Mouse (Mus musculus): ENCODE measurements around the gene Gm5930.
"Not testable (repeated sequence)": the region's sequence is repeated elsewhere in the genome, so short reads cannot be mapped to it uniquely, and the experiment has no call there.

The Gm5930 gene

DNA sequence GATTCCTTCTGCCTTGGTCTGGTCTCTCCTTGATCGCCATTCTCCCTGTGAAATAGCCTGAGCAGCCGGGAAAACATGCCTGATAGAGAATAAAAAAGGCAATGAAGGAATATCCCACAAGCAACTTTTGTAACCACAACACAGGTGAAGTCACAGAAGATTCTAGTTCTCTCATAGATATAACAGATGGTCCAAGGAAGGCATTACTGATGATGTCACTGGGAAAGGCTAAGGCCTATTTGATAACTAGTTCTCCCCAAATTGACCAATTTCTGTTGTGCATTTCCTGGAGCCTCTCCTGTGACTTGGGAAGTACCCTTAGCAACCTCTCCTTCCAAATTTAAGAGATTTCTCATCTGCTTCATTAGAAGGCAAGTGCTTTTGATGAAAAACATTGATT is at the start of gene Gm5930:
Gm5930 (minus strand) TSS at position 101 of the 400 bp plus-strand sequence.
- not testable (repeated sequence) for DNase-seq

DNA sequence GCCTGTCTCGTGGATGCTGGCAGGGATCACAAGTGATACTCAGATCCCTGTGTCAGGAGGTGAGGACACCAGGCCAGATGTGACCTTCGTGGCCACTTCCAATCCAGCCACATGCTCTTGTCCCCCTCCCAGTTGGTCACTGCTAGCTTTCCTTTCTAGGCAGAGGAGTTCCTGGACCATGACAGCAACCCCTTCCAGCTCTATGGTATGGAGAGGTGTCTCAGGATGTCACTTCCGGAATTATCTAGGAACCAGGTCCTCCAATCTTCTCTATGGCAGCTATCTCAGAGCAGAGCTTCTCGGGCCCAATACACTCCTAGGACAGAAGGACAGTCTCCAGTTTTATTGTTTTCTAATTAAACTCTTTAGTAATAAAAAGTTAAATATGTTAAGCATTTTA is 45.8 kb upstream of the Gm5930 start:
- not testable (repeated sequence) for DNase-seq

DNA sequence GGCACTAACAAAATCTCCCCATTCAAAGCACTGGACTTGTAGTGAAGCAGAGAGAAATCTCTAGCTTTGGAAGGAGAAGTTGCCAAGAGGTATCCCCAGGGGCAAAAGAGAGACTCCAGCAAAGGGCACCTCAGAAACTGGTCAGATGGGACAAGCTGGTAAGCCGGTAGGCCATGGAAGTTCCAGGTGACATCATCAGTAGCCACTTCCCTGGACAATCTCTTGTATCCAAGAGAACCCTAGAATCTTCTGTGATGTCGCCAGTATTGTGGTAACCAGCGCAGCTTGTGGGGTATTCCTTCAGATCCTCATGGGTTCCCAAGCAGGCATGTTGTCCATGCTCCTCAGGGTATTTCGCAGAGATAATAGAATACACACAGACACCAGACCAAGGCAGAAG is 26.7 kb upstream of the Gm5930 start, which contains the start of gene Gm8229:
Gm8229 (plus strand) TSS at position 301 of the 400 bp plus-strand sequence.
- DNase-seq = not testable (repeated sequence)

DNA sequence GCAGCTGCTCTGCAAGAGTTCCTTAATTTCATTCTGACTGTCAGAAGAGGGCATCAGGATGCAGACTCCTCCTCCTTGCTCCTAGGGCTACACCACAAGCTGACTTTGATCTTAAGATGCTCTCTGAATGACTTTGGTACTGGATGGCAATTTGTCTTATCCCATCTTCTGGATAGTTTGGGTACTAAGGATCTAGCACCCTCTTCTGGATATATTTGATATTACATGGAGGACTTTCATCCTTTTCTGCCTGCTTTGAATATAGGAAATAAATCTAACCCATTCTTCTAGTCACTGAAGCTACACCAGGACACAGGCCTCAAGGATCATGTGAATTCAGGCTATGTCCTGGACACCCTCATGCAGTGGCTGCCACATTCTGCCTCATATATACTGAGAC is 23.9 kb upstream of the Gm5930 start:
- not testable (repeated sequence) for DNase-seq

DNA sequence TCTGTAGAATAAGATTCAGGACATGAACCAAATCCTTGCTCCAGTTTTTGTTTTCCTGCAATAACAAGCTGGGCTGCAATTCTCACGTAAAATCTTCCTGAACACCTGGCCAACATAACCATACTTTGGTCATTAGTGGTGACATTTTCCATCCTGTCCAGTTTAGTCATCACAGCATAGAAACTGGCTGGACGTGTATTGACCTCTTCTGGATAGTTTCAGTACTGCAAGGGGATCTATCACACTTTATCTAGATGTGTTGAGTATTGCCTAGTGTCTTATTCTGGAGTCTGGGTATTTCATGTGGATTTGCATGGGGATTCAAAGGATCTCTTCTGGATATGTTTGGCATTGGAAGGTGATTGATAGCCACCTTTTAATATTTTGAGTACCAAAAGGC is 23.0 kb upstream of the Gm5930 start:
- DNase-seq = not testable (repeated sequence)

DNA sequence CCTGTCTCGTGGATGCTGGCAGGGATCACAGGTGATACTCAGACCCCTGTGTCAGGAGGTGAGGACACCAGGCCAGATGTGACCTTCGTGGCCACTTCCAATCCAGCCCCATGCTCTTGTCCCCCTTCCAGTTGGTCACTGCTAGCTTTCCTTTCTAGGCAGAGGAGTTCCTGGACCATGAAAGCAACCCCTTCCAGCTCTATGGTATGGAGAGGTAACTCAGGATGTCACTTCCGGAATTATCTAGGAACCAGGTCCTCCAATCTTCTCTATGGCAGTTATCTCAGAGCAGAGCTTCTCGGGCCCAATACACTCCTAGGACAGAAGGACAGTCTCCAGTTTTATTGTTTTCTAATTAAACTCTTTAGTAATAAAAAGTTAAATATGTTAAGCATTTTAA is 26.3 kb downstream of the Gm5930 start:
- not testable (repeated sequence) for DNase-seq

DNA sequence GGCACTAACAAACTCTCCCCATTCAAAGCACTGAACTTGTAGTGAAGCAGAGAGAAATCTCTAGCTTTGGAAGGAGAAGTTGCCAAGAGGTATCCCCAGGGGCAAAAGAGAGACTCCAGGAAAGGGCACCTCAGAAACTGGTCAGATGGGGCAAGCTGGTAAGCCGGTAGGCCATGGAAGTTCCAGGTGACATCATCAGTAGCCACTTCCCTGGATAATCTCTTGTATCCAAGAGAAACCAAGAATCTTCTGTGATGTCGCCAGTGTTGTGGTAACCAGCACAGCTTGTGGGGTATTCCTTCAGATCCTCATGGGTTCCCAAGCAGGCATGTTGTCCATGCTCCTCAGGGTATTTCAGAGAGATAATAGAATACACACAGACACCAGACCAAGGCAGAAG is 53.1 kb downstream of the Gm5930 start, which contains the start of gene Gm8220:
Gm8220 (plus strand) TSS at position 301 of the 400 bp plus-strand sequence.
- not testable (repeated sequence) for DNase-seq
